Mouse (Mus musculus): ENCODE measurements around the gene Lamb3. TPM values are rescaled to one million over a fixed set of nuclear protein-coding genes. Genes with fewer than 3 reads are reported as not detected.
"Not testable (repeated sequence)": the region's sequence is repeated elsewhere in the genome, so short reads cannot be mapped to it uniquely, and the experiment has no call there.

Lamb3 gene
- polyA plus RNA-seq, 1 experiment from 2014 or later = 0.63 TPM

GRCm38 (mm10) chr1:193281344-193281743 lies 73.8 kb downstream of the Lamb3 start:
- Histone ChIP-seq H3K9ac (no peak overlapping the region), H3K27me3 (no peaks in the 10 kb centered on the region), H3K27ac (replicated peaks) (no peak overlapping the region), H3K9me3 (replicated peaks) (no peaks in the 10 kb centered on the region), H3K4me3 (replicated peaks) (no peak overlapping the region), H3K4me2 (no peak overlapping the region), H3K36me3 (replicated peaks) (no peaks in the 10 kb centered on the region), H3K4me1 (replicated peaks) (peaks cover 13% of the 10 kb centered on the region)
- ATAC-seq (ENCODE audit: insufficient read depth) = no peak
- WGBS (ENCODE audit: insufficient replicate concordance) = 60% methylated on average over 2 of the region's 2 CpGs

- no peak for ATAC-seq (ENCODE audit: insufficient read depth)
- H3K4me1 ChIP-seq (replicated peaks) = 0 out of 2 replicates have a peak, but pooled peaks cover 4% of the 10 kb centered on the region
- 62% methylated on average over 7 of the region's 7 CpGs for WGBS (ENCODE audit: insufficient replicate concordance)
These were observed 76.8 kb downstream of the Lamb3 start for GRCm38 (mm10) chr1:193284228-193284779.

GRCm38 (mm10) chr1:193285766-193286325 lies 78.3 kb downstream of the Lamb3 start:
- H3K9me3 ChIP-seq (replicated peaks); H3K4me3 ChIP-seq (replicated peaks); H3K27me3 ChIP-seq; H3K27ac ChIP-seq (replicated peaks); H3K9ac ChIP-seq; H3K4me1 ChIP-seq (replicated peaks); ATAC-seq (ENCODE audit: insufficient read depth); H3K4me2 ChIP-seq; H3K36me3 ChIP-seq (replicated peaks): not testable (repeated sequence)
- 46% methylated on average over 3 of the region's 3 CpGs for WGBS (ENCODE audit: insufficient replicate concordance)

More at GRCm38 (mm10) chr1:193284228-193284779, 76.8 kb downstream of the Lamb3 start:
- Histone ChIP-seq H3K27me3 (no peaks in the 10 kb centered on the region), H3K27ac (replicated peaks) (no peak overlapping the region), H3K9me3 (replicated peaks) (no peaks in the 10 kb centered on the region), H3K4me3 (replicated peaks) (no peak overlapping the region), H3K9ac (no peak overlapping the region), H3K4me2 (no peak overlapping the region), H3K36me3 (replicated peaks) (no peaks in the 10 kb centered on the region)

- 64% methylated on average over 2 of the region's 2 CpGs for WGBS (ENCODE audit: insufficient replicate concordance)
- Histone ChIP-seq H3K4me2 (no peak overlapping the region), H3K27me3 (no peaks in the 10 kb centered on the region), H3K36me3 (replicated peaks) (no peaks in the 10 kb centered on the region), H3K9ac (no peak overlapping the region), H3K4me3 (replicated peaks) (no peak overlapping the region), H3K4me1 (replicated peaks) (0 out of 2 replicates have a peak, but pooled peaks cover 4% of the 10 kb centered on the region), H3K9me3 (replicated peaks) (no peaks in the 10 kb centered on the region), H3K27ac (replicated peaks) (no peak overlapping the region)
- peak; percentile 43; the same call in 1 of the 2 replicates for ATAC-seq (ENCODE audit: insufficient read depth)
These were observed 80.1 kb downstream of the Lamb3 start for GRCm38 (mm10) chr1:193287578-193287977.

- Histone ChIP-seq H3K4me1 (replicated peaks) (0 out of 2 replicates have a peak, but pooled peaks cover 1% of the 10 kb centered on the region), H3K27me3 (no peaks in the 10 kb centered on the region), H3K9ac (no peak overlapping the region), H3K4me2 (no peak overlapping the region), H3K27ac (replicated peaks) (no peak overlapping the region), H3K9me3 (replicated peaks) (no peaks in the 10 kb centered on the region), H3K4me3 (replicated peaks) (no peak overlapping the region), H3K36me3 (replicated peaks) (no peaks in the 10 kb centered on the region)
- WGBS (ENCODE audit: insufficient replicate concordance) = 77% methylated on average over 3 of the region's 3 CpGs
- no peak for ATAC-seq (ENCODE audit: insufficient read depth)
These were observed 81.6 kb downstream of the Lamb3 start for GRCm38 (mm10) chr1:193289076-193289475.

GRCm38 (mm10) chr1:193289914-193290313 lies 82.4 kb downstream of the Lamb3 start:
- no peak overlapping the region for H3K4me3 ChIP-seq (replicated peaks)
- no peak overlapping the region for H3K27ac ChIP-seq (replicated peaks)
- H3K27me3 ChIP-seq = no peaks in the 10 kb centered on the region
- H3K4me1 ChIP-seq (replicated peaks) = no peaks in the 10 kb centered on the region
- H3K36me3 ChIP-seq (replicated peaks) = no peaks in the 10 kb centered on the region
- ATAC-seq (ENCODE audit: insufficient read depth) = peak; percentile 45; the same call in 1 of the 2 replicates
- H3K4me2 ChIP-seq = no peak overlapping the region
- no peaks in the 10 kb centered on the region for H3K9me3 ChIP-seq (replicated peaks)
- 54% methylated on average over 5 of the region's 5 CpGs for WGBS (ENCODE audit: insufficient replicate concordance)
- no peak overlapping the region for H3K9ac ChIP-seq

- no peaks in the 10 kb centered on the region for H3K36me3 ChIP-seq (replicated peaks)
- H3K4me2 ChIP-seq = no peak overlapping the region
- ATAC-seq (ENCODE audit: insufficient read depth) = no peak
- no peaks in the 10 kb centered on the region for H3K4me1 ChIP-seq (replicated peaks)
- no peak overlapping the region; the same call in 1 of the 2 replicates for H3K27ac ChIP-seq (replicated peaks)
- H3K9me3 ChIP-seq (replicated peaks) = no peaks in the 10 kb centered on the region
- H3K4me3 ChIP-seq (replicated peaks) = no peak overlapping the region
- H3K9ac ChIP-seq = no peak overlapping the region
- H3K27me3 ChIP-seq = no peaks in the 10 kb centered on the region
These were observed 83.2 kb downstream of the Lamb3 start for GRCm38 (mm10) chr1:193290686-193291085.

GRCm38 (mm10) chr1:193293039-193293438 lies 85.5 kb downstream of the Lamb3 start:
- H3K4me3 ChIP-seq (replicated peaks) = no peak overlapping the region
- H3K4me1 ChIP-seq (replicated peaks) = no peaks in the 10 kb centered on the region
- 35% methylated on average over 2 of the region's 2 CpGs for WGBS (ENCODE audit: insufficient replicate concordance)
- no peaks in the 10 kb centered on the region for H3K9me3 ChIP-seq (replicated peaks)
- H3K9ac ChIP-seq = no peak overlapping the region
- no peak overlapping the region for H3K27ac ChIP-seq (replicated peaks)
- no peak for ATAC-seq (ENCODE audit: insufficient read depth)
- H3K36me3 ChIP-seq (replicated peaks) = no peaks in the 10 kb centered on the region
- no peaks in the 10 kb centered on the region for H3K27me3 ChIP-seq
- no peak overlapping the region for H3K4me2 ChIP-seq

GRCm38 (mm10) chr1:193293926-193294325 lies 86.4 kb downstream of the Lamb3 start:
- H3K4me2 ChIP-seq = no peak overlapping the region
- H3K9me3 ChIP-seq (replicated peaks) = no peaks in the 10 kb centered on the region
- no peaks in the 10 kb centered on the region for H3K27me3 ChIP-seq
- H3K4me1 ChIP-seq (replicated peaks) = no peaks in the 10 kb centered on the region
- ATAC-seq (ENCODE audit: insufficient read depth) = no peak
- no peak overlapping the region for H3K4me3 ChIP-seq (replicated peaks)
- no peak overlapping the region for H3K27ac ChIP-seq (replicated peaks)
- 61% methylated on average over 3 of the region's 3 CpGs for WGBS (ENCODE audit: insufficient replicate concordance)
- no peaks in the 10 kb centered on the region for H3K36me3 ChIP-seq (replicated peaks)
- no peak overlapping the region for H3K9ac ChIP-seq

GRCm38 (mm10) chr1:193295920-193296319 lies 88.4 kb downstream of the Lamb3 start:
- no peak overlapping the region for H3K9ac ChIP-seq
- H3K36me3 ChIP-seq (replicated peaks) = no peaks in the 10 kb centered on the region
- H3K4me2 ChIP-seq = no peak overlapping the region
- H3K4me1 ChIP-seq (replicated peaks) = 0 out of 2 replicates have a peak, but pooled peaks cover 5% of the 10 kb centered on the region
- H3K9me3 ChIP-seq (replicated peaks) = no peaks in the 10 kb centered on the region
- H3K4me3 ChIP-seq (replicated peaks) = no peak overlapping the region
- H3K27ac ChIP-seq (replicated peaks) = no peak overlapping the region
- 51% methylated on average over 5 of the region's 5 CpGs for WGBS (ENCODE audit: insufficient replicate concordance)
- ATAC-seq (ENCODE audit: insufficient read depth) = peak; percentile 35; the same call in 1 of the 2 replicates
- H3K27me3 ChIP-seq = no peaks in the 10 kb centered on the region

GRCm38 (mm10) chr1:193298141-193298765 lies 90.8 kb downstream of the Lamb3 start:
- 58% methylated on average over 3 of the region's 3 CpGs for WGBS (ENCODE audit: insufficient replicate concordance)
- 0 out of 2 replicates have a peak, but pooled peaks cover 5% of the 10 kb centered on the region for H3K4me1 ChIP-seq (replicated peaks)
- H3K36me3 ChIP-seq (replicated peaks) = no peaks in the 10 kb centered on the region
- no peak for ATAC-seq (ENCODE audit: insufficient read depth)
- H3K27me3 ChIP-seq = no peaks in the 10 kb centered on the region
- no peak overlapping the region for H3K4me3 ChIP-seq (replicated peaks)
- H3K9me3 ChIP-seq (replicated peaks) = no peaks in the 10 kb centered on the region
- no peak overlapping the region for H3K4me2 ChIP-seq
- H3K9ac ChIP-seq = no peak overlapping the region
- H3K27ac ChIP-seq (replicated peaks) = no peak overlapping the region
